Mouse (Mus musculus) MEL (cell line): ENCODE results near the gene Spef1.

Experiments used
- CTCF ChIP-seq, 3 experiments: IDR thresholded peaks in 2 of 3; conservative IDR thresholded peaks in 1 of 3; 2 replicates each; pipeline ENCODE4 v1.5.1; 2011 to 2012; ENCODE audit warnings: low read length in 3 of 3, low read depth in 2 of 3, mild to moderate bottlenecking in 2 of 3, improper control_type of control experiment in 1 of 3, inconsistent platforms in 1 of 3, mixed read lengths in 1 of 3, moderate library complexity in 1 of 3; ENCODE audit not compliant: control insufficient read depth in 1 of 3, insufficient read depth in 1 of 3, poor library complexity in 1 of 3, severe bottlenecking in 1 of 3
- GABPA ChIP-seq: IDR thresholded peaks from 2 replicates; pipeline ENCODE4 v1.6.1; 2012; ENCODE audit warnings: low read depth, mild to moderate bottlenecking, inconsistent platforms, low read length, improper control_type of control experiment, moderate library complexity
- MYB ChIP-seq: IDR thresholded peaks from 2 replicates; pipeline ENCODE4 v1.6.1; 2011; ENCODE audit warnings: mild to moderate bottlenecking, low read depth, low read length, improper control_type of control experiment
- POLR2A ChIP-seq, 2 experiments: IDR thresholded peaks; 2 replicates each; pipeline ENCODE4 v1.6.1; 2011 to 2012; ENCODE audit warnings: low read length in 2 of 2, mild to moderate bottlenecking in 2 of 2, control low read depth in 1 of 2, improper control_type of control experiment in 1 of 2, low read depth in 1 of 2, moderate library complexity in 1 of 2; ENCODE audit not compliant: control insufficient read depth in 1 of 2, insufficient read depth in 1 of 2, poor library complexity in 1 of 2
- TCF12 ChIP-seq: IDR thresholded peaks from 2 replicates; pipeline ENCODE4 v1.6.1; 2014; ENCODE audit warnings: low read depth, mild to moderate bottlenecking, inconsistent platforms, low read length, improper control_type of control experiment, moderate library complexity
- ZKSCAN1 ChIP-seq: IDR thresholded peaks from 2 replicates; pipeline ENCODE4 v1.6.1; 2012; ENCODE audit warnings: low read depth, mild to moderate bottlenecking, inconsistent platforms, low read length, improper control_type of control experiment, moderate library complexity
- ZNF384 ChIP-seq: IDR thresholded peaks from 2 replicates; pipeline ENCODE4 v1.6.1; 2012; ENCODE audit warnings: low read depth, mild to moderate bottlenecking, inconsistent platforms, low read length, improper control_type of control experiment

DNA sequence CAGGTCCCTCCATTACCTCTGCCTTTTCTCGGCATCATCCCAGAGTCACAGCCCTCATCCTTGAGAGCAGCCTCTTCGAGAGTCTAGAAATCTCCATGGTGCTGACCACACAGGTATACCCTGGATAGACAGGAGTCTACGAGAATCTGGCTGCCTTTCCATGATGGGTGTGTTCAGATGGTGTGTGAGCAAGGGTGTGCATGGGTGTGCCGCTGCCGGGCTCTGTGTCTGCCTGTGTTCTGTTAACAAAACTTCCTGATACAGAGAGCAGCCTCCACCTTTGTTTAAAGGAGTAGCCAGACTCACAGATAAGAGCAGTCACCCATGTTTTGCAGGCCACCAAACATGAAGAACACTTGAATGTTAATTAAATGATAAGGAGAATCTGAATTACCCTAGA, 57.2 kb downstream of the Spef1 start:
- TF ChIP-seq POLR2A (IDR thresholded peaks at IDR 0.05; ENCODE audit: control insufficient read depth in 1 of 2, insufficient read depth in 1 of 2, low read depth in 1 of 2, low read length in 2 of 2, poor library complexity in 1 of 2) (no peak), MYB (no peak), GABPA (no peak), TCF12 (no peak), CTCF (IDR thresholded peaks at IDR 0.05 in 2 of 3, conservative IDR thresholded peaks at IDR 0.05 in 1 of 3; ENCODE audit: control insufficient read depth in 1 of 3, insufficient read depth in 1 of 3, low read depth in 2 of 3, low read length in 3 of 3, poor library complexity in 1 of 3, severe bottlenecking in 1 of 3) (no peak), ZNF384 (no peak), ZKSCAN1 (no peak)
